Mouse (Mus musculus): Measurements from ENCODE around the gene Zfp853.

Gene Zfp853

DNA sequence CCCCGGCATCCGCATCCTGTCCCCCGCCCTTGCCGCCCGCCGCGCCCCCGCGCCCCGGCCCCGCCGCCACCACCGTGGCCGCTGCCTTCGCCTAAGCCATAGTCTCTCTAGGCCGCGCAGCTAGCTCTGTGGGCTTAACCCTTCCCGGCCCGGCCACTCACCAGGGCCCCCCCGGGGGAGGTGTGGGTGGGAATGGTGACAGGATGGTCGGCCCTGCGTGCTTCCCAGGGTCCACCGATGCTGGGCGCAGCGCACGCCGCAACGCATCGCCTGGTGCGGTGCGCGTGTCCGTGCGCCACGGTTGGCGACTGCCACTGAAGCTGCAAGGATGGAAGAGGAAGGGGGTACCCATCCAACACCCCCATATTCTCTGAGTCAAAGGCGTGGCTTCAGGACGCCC lies at the start of gene Zfp853:
TSS of gene Zfp853 (minus strand) at position 220 of the 400 bp plus-strand sequence.
- no peak for DNase-seq

GRCm38 (mm10) chr5:143339603-143340002 lies 46.2 kb upstream of the Zfp853 start:
- no peak for DNase-seq

DNA sequence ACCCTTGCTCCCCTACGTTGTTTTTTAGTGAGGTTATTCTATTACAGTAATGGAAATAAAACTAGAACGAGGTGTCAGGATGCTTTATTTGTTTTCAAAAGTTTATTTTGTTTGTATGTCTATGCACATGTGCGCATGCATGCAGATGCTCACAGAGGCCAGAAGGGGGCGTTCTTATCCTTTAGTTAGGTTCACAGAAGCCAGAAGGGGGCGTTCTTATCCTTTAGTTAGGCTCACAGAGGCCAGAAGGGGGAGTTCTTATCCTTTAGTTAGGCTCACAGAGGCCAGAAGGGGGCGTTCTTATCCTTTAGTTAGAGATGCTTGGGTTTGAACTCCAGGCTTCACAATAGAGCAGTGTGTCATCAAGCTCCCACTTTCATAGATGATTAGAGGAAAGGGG lies 43.1 kb upstream of the Zfp853 start:
- DNase-seq, result no peak

DNA sequence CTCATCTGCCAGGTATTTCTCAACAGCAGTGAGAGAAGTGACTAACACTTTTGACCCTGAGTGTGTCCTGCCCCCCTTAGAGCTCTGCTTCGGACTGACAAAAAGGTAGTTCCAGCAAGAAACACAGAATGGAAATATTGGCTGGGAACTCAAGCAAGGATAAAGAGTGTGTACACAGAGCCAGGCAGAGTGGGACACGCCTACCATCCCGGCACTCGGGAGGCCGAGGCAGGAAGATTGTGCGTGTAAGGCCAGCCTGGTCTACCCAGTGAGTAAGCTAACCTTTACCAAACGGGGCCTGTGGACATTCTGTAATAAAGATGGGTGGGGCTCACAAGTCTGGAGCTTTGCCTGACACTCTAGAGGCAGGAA lies 41.7 kb upstream of the Zfp853 start:
- DNase-seq, result no peak

GRCm38 (mm10) chr5:143334418-143335088 lies 41.1 kb upstream of the Zfp853 start:
- no peak for DNase-seq

GRCm38 (mm10) chr5:143333872-143334271 lies 40.4 kb upstream of the Zfp853 start:
- peak; percentile 82 for DNase-seq

DNA sequence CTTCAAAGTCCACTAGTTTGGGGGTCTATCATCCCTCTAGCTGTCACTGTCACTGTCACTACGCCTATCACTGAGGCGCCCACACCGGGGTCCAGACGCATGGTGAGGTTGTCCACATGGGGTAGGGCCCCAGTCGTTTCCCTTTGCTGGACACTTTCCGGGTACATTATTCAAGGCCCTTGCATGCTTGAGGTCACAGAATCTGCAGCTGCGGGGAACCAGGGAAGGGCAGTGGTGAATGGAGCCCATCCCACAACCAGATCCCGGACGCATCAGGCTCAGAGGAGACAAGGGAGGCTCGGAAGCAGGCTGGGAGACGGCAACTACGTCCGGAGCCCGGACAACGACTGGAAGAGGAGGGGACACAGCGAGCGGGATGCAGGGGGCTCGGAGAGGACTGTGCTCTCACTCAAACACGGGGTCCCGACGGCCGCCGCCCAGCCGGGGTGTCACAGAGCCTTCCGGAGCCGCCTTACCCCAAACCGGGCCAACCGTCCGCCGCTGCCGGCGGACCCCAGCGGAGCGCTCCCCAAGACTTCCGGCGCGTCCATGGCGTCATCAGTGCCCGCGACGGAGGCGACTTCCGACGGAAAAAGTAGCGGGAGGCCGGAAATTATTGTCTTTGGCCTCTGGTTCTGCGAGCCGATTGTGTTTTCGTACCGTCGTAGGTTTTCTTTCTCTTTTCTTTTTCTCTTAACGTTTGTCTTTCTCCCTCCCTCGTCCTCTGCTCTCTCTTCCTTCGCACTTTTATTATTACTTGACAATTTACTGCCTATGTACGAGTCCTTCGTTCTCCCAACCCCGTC lies 35.5 kb upstream of the Zfp853 start, which contains the start of gene Zdhhc4:
TSS of gene Zdhhc4 (minus strand) at position 567 of the 806 bp plus-strand sequence.
- DNase-seq, result peak; percentile 85

GRCm38 (mm10) chr5:143317288-143317610 lies 23.8 kb upstream of the Zfp853 start:
- DNase-seq, result no peak

DNA sequence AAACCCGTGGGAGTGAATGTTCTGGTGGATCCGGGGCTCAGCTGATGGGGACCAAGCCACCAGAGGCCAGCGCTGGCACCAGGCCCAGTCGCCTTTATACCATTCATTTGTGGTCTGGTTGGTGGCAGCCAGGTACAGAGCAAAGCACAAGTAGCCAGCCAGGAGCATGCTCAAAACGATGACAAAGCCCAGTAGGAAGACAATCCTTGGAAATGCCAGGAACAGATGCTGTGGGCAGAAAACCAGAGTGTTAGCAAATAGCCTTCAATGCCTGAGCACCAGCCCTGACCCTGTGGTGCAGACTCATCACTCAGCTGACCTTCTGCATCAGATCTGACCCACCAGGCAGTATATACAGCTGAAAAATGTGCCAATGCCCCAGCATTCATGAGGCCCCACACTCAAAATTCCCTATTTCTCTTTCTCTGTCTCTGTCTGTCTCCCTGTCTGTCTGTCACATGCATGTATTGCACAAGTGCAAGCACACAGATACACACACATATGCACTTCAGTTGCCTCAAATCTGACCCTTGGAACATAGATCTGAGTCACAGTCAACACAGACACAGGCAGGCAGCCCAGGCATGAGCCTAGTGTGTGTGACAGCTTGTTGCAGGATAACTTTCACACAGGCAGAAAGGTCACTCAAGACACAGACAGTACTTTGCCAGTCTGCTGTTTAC lies 23.3 kb upstream of the Zfp853 start:
- DNase-seq, result peak; percentile 54

DNA sequence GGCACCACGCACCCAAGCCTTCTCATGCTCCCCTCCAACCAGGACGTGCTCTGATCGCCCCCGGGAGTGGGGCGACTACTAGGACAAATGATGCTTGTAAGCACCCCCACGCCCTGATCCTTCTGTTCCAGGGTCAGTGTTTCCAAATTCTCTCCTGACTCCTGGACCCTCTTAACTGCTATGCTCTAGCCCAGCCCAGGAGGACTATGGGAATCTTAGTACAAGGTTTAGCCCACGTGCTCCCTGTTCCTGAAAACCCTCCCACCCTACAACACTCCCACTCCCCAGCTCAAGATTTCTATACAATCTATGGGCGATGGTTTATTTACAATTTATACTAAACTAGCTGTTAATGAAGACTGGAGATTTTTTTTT lies 22.1 kb upstream of the Zfp853 start:
- no peak for DNase-seq

GRCm38 (mm10) chr5:143314730-143315513 lies 21.5 kb upstream of the Zfp853 start, which contains the start of gene E130309D02Rik:
Gene E130309D02Rik, minus strand, starts transcription at chr5:143315360.
- peak; percentile 86 for DNase-seq

- no peak for DNase-seq
Measured at GRCm38 (mm10) chr5:143314183-143314729, 20.8 kb upstream of the Zfp853 start.

DNA sequence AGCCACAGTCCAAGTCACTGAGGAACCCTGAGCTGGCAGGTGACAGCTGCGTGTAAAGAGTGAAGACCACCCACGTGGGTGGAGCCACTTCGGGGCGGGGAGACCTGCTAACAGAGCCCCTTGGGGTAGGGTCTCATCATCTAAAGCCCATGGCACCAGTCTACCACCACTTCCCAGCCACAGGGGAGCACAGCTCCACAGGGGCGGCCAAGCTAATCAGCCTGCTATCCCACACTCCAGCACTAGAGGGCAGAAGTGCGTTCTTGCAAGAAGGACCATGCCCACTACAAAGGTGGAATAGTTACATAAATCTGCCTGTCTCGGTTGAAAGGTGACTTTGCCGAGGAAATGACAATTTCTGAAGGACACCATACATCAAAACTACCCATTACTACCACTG lies 18.5 kb upstream of the Zfp853 start:
- peak; percentile 88 for DNase-seq

DNA sequence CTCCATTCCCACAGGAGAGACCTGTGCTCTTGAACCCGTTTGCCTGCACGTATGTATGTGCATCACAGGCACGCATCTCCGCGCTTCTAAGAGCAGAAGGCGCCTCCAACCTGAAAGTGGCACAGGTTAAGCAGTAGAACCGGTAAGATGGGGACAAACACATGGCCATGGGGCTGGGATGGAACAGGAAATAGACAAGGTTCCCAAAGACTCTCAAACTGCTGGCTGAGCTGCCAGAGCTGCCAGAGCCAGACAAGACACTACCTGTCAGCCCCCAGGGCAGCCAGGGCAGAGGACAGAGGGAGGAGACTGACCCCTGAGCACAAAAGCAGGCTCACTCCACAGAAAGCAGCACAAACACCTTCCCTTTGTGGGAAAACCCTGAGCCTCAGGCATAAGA lies 16.5 kb upstream of the Zfp853 start:
- no peak for DNase-seq

GRCm38 (mm10) chr5:143308825-143309224 lies 15.4 kb upstream of the Zfp853 start:
- DNase-seq, result no peak

DNA sequence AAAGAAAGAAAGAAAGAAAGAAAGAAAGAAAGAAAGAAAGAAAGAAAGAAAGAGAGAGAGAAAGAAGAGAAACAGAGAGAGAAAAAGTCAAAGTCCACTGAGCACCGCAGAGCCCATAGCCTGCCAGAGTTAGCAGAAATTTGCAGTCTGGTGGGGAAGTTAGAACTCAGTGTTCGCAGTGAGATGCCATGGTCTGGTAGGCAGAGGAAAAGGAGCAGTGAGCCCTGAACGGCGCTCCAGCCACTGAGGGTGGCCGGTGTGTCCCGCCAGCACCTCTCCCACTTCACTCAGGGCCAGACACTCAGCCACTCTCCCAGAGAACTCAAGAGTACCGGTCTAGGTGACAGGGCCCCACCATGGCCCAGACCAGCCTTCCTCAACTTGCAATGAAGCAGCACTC lies 10.8 kb upstream of the Zfp853 start:
- DNase-seq, result no peak

DNA sequence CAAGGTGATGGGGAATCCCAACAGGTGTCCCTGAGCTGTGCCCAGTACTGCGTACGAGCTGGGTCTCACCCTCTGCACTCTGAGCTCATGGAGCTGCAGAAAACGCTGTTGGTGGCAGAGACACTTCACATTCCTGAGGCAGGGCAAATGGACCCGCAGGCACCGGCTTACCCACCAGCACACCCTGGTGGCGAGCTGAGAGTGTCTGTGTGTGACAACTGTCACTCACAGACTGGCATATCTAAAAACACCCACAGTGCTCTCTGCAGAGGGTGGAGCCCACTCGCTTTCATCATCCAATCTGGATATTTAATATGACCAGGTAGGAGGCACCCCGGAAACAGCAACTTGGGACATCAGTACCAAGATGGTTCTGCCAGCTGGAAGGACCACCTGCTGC lies 7.9 kb upstream of the Zfp853 start:
- DNase-seq, result no peak

- DNase-seq, result peak; percentile 66
Measured at GRCm38 (mm10) chr5:143299686-143300085, 6.3 kb upstream of the Zfp853 start.

DNA sequence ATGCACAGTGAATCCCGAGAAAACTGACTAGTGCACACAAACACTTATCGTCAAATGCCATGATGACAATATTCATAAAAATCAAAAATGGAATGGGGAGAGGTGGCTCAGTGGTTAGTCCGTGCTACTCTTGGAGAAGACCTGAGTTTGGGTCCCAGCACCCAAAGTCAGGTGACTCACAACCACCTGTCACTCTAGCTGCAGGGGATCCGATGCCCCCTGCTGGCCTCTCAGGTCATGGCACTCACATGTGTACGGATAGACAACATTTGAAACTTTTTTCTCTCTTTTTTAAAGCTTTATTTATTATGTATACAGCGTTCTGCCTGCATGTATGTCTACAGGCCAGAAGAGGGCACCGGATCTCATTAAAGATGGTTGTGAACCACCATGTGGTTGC lies 5.0 kb upstream of the Zfp853 start:
- no peak for DNase-seq

GRCm38 (mm10) chr5:143297986-143298385 lies 4.6 kb upstream of the Zfp853 start:
- no peak for DNase-seq

DNA sequence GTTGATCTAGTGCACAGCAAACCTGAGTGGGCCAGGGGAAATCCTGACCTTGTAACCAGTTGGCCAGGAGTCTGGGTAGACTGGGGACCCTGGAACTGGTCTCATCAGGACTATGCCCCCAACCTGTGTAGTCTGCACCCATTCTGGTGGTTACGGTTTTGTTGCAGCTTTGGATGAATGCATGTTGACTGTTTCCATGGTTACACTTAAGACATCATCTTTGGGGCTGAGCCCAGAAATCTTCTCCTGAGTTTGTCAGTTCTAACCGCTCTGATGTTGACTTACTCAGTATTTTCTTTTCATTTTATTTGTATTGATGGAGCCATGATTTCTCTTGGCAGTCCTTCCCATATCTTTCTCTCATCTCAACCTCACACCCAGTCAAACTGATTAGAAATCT lies 1.9 kb upstream of the Zfp853 start:
- no peak for DNase-seq

DNA sequence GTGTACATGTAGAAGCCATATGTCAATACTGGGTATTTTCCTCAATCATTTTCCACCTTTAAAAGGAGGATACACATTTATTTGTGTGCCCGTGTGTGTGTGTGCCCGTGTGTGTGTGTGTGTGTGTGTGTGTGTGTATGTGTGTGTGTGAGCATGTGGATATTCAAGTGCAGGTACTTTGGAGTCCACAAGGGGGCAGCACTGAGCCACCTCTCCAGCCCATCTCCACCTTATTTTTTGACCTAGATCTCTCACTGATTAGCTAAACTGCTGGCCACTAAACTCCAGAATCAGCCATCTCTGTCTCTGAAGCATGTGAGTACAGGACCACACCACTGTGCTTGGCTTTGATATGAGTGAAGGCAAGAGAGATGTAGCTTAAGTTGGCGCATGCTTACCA lies 1.4 kb upstream of the Zfp853 start:
- DNase-seq, result no peak

DNA sequence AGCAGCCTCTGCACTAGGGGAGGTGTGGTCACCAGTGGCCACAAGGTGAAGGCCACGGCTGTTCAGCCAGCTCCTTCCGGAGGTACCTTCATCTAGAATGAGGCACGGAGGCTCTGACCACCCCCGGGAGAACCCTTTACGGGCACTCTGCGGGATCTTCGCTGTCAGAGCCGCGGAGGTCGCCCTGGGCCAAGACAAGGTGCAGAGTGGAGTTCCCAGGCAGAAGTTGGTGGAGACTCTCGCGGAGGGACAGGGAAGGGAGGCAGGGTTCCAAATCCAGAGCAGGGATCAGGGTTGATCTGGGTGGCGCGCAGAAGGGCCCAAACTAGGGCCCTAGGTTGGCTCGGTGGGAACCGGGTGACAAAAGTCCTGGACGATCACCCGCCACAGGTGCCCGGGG lies 544 bp downstream of the Zfp853 start:
- DNase-seq, result no peak

Data from cerebellum, adult 9-10 months (tissue).